Mouse (Mus musculus) heart, adult 2 months (tissue): ENCODE data around the gene Ctla4.

Experiments used
- CTCF ChIP-seq: fragments of 200-600 bp; IDR thresholded peaks from 2 replicates; pipeline ENCODE4 v1.8.1; 2022; ENCODE audit warnings: antibody characterized with exemption, mild to moderate bottlenecking, moderate library complexity
- EP300 ChIP-seq: fragments of 200-500 bp; IDR thresholded peaks from 2 replicates; pipeline ENCODE4 v1.6.1; 2011; ENCODE audit warnings: low read depth, low read length, control low read depth; ENCODE audit not compliant: insufficient read depth
- POLR2A ChIP-seq: fragments of 200-500 bp; IDR thresholded peaks from 2 replicates; pipeline ENCODE4 v1.6.1; 2011; ENCODE audit warnings: mild to moderate bottlenecking, low read depth, low read length, control low read depth; ENCODE audit not compliant: insufficient read depth

DNA sequence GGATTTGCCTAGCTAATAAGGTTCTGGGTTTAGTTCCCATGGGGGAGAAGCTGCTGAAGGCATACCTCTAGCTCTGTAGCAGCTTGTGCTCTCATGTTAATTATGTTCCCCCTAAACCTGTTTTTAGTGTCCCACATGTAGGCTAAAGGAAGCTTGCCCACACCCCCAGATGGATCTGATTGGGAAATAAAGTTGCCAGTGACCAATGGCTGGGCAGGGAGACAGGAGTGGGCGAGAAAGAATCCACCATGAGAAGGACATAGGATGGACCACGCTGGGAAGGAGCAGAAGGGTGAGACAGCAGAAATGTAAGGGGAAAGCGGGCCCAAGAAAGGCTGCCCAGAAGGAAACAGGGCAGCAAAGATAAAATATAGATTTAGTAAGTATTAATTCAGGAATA, 23.1 kb upstream of the Ctla4 start:
- TF ChIP-seq CTCF = no peak
- no peak for TF ChIP-seq EP300
- no peak for TF ChIP-seq POLR2A
